ENCODE assay signal across 15 mouse cellular contexts in the genomic region with DNA sequence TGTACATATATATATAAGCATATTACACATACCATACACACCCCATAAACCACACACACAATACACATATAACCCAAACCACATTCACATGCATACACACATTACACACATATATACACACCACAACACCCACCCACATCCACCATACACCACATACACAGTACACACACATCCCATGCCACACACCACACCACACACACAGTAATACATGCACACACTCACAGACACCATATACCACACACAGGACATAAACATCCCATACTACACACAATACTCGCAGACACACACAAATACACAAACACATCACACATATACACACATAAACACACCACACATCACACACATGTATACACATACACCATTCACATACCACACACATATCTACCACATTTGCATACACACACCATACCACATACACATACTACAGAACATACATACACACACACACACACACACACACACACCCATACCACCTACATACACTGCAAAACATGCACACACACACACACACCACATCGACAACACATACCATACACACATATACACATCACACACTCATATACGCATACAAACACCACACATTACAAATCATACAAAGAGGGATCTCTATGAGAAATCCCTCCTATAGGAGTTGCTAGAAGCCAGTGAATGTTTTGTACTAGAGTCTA. TPM values are rescaled to one million over a fixed set of nuclear protein-coding genes. Genes with fewer than 3 reads are reported as not detected.
A peak's percentile ranks its signal among the peaks of the same experiment; 100 is the strongest.
DNase-seq lines count a peak whose midpoint lies in the region; ATAC-seq lines count a peak whose summit lies in the region.
"Had no signal": no experiment of that assay in that cellular context is flagged by ENCODE, and none has a peak within 500 bp of the region (broad histone marks: within the 10 kb centered on the region; RNA-seq: fewer than 3 reads in every experiment).

No protein-coding gene starts in this region.

- no peaks in the 10 kb centered on the region for H3K9me3 ChIP-seq in neural tube, embryonic 11.5 days (ENCODE audit: control insufficient read depth, low read length)
- no peaks in the 10 kb centered on the region for H3K9me3 ChIP-seq in hindbrain, embryonic 13.5 days
- H3K9me3 ChIP-seq in midbrain, embryonic 13.5 days, result no peaks in the 10 kb centered on the region

- no peak overlapping the region for H3K27ac ChIP-seq in neural tube, embryonic 11.5 days (ENCODE audit: low read depth, low read length)
- H3K27ac ChIP-seq in hindbrain, embryonic 13.5 days, result no peak overlapping the region
- H3K27ac ChIP-seq in midbrain, embryonic 13.5 days, result 0 out of 2 replicates have a peak overlapping the region, but pooled peaks have one; percentile 44

- no peaks in the 10 kb centered on the region for H3K27me3 ChIP-seq in neural tube, embryonic 11.5 days (ENCODE audit: control insufficient read depth, insufficient read depth, low read length)
- no peaks in the 10 kb centered on the region for H3K27me3 ChIP-seq in hindbrain, embryonic 13.5 days
- 0 out of 2 replicates have a peak, but pooled peaks cover 7% of the 10 kb centered on the region for H3K27me3 ChIP-seq in midbrain, embryonic 13.5 days

- no peak overlapping the region for H3K9ac ChIP-seq in neural tube, embryonic 11.5 days (ENCODE audit: low read length)
- H3K9ac ChIP-seq in hindbrain, embryonic 13.5 days, result no peak overlapping the region
- no peak overlapping the region for H3K9ac ChIP-seq in midbrain, embryonic 13.5 days (replicated peaks)

- no peaks in the 10 kb centered on the region for H3K36me3 ChIP-seq in neural tube, embryonic 11.5 days (ENCODE audit: control insufficient read depth, insufficient read depth, low read length)
- no peaks in the 10 kb centered on the region for H3K36me3 ChIP-seq in hindbrain, embryonic 13.5 days
- no peaks in the 10 kb centered on the region for H3K36me3 ChIP-seq in midbrain, embryonic 13.5 days

- H3K4me2 ChIP-seq in neural tube, embryonic 11.5 days (ENCODE audit: low read depth), result no peak overlapping the region
- H3K4me2 ChIP-seq in hindbrain, embryonic 13.5 days, result no peak overlapping the region
- H3K4me2 ChIP-seq in midbrain, embryonic 13.5 days (replicated peaks), result no peak overlapping the region

- no peak overlapping the region for H3K4me3 ChIP-seq in neural tube, embryonic 11.5 days (ENCODE audit: low read depth, low read length)
- no peak overlapping the region for H3K4me3 ChIP-seq in hindbrain, embryonic 13.5 days
- H3K4me3 ChIP-seq in midbrain, embryonic 13.5 days (replicated peaks), result no peak overlapping the region

- peak; percentile 54 for ATAC-seq in neural tube, embryonic 11.5 days (ENCODE audit: insufficient read depth, low FRiP score, low TSS enrichment)
- ATAC-seq in hindbrain, embryonic 13.5 days (ENCODE audit: low FRiP score), result peak; percentile 55
- peak; percentile 75 for ATAC-seq in midbrain, embryonic 13.5 days
- no peak for ATAC-seq in cerebellum, adult (ENCODE audit: insufficient number of reproducible peaks, low FRiP score, low TSS enrichment)
- ATAC-seq: activated CD4-positive, CD25-positive, alpha-beta regulatory T cell, adult 4 months; CD4-positive, CD25-positive, alpha-beta regulatory T cell, adult 4 months had no signal

- 92% methylated on average over 3 of the region's 3 CpGs for WGBS in neural tube, embryonic 11.5 days
- 96% methylated on average over 3 of the region's 3 CpGs for WGBS in hindbrain, embryonic 13.5 days
- 93% methylated on average over 3 of the region's 3 CpGs for WGBS in midbrain, embryonic 13.5 days

- DNase-seq in neural tube, embryonic 11.5 days (ENCODE audit: low spot score), result no peak
- DNase-seq in neural tube, embryonic 10.5 days (ENCODE audit: extremely low spot score, low spot score), result no peak
- no peak for DNase-seq in B cell, adult 2 months
- DNase-seq in thymus, postnatal 25 days, result no peak
- DNase-seq: gastrocnemius, postnatal 25 days; thymus, adult 18-20 months had no signal

- H3K4me1 ChIP-seq in neural tube, embryonic 11.5 days (ENCODE audit: control insufficient read depth, insufficient read depth, low read length), result no peaks in the 10 kb centered on the region
- peaks cover 11% of the 10 kb centered on the region for H3K4me1 ChIP-seq in hindbrain, embryonic 13.5 days (replicated peaks)
- peaks cover 22% of the 10 kb centered on the region for H3K4me1 ChIP-seq in midbrain, embryonic 13.5 days (replicated peaks)

RNA-seq across cellular contexts. Expression of a gene that starts 19.3 kb away (rescaled TPM):
- not detected in 2 replicates for polyA plus RNA-seq in neural tube, embryonic 11.5 days (2014; fragmentation: Nextera tagmentation; extraction: Ambion mirVana)
- 0.14 and 0.32 TPM in 2 replicates for polyA plus RNA-seq in hindbrain, embryonic 13.5 days (2015; fragmentation: Nextera tagmentation; extraction: Ambion mirVana)
- polyA plus RNA-seq in midbrain, embryonic 13.5 days (2015; fragmentation: Nextera tagmentation; extraction: Ambion mirVana), result 0.22 TPM in 1 of 2 replicates, not detected in the other
- polyA plus RNA-seq: activated CD4-positive, CD25-positive, alpha-beta regulatory T cell, adult 4 months; CD4-positive, CD25-positive, alpha-beta regulatory T cell, adult 4 months; heart, embryonic 14.5 days; large intestine, adult 2 months; liver, adult 2 months; lung, embryonic 16.5 days had no signal
